In genomic region chr5:112344092-112344960, GRCm38 (mm10) we compare ENCODE assay signal across 1 mouse cellular context.
A peak's percentile ranks its signal among the peaks of the same experiment; 100 is the strongest.
TF ChIP-seq lines count a peak whose summit lies in the region.

No protein-coding gene starts in this region.

TF ChIP-seq in CH12.LX, 34 proteins besides CTCF, POLR2A, EP300 and RAD21:
- TF ChIP-seq ZNF384 (IDR thresholded peaks at IDR 0.05; ENCODE audit: low read depth, low read length) = peak; percentile 75
- TF ChIP-seq KAT2A (IDR thresholded peaks at IDR 0.05; ENCODE audit: insufficient replicate concordance, low read length) = no peak
- peak; percentile 40; the same call in 1 of the 2 replicates for TF ChIP-seq BHLHE40 (IDR thresholded peaks at IDR 0.05; ENCODE audit: low read depth, low read length)
